33 mouse cellular contexts compared by ENCODE assay signal in the genomic region with DNA sequence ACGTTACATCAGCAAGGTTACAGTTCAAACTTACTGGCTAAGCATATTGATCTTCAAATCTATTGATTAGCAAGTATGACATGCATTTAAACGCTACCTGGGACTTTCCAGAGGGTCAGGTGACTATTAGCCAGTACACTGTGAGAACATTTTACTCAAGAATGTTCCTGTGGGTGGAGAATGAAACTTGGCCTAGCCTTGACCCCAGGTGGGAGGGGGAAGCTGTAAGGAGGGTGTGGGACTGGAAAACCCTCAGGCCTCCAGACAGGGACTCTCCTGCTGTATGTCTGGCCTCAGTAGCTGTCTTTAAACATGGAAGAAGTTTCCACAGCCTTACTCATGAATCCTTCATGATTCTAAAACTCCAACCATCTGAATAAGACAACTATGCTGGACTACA.
"Had no signal": no experiment of that assay in that cellular context is flagged by ENCODE, and none has a peak within 500 bp of the region (broad histone marks: within the 10 kb centered on the region; RNA-seq: fewer than 3 reads in every experiment).

No protein-coding gene starts in this region.

- H3K4me1 ChIP-seq: heart, embryonic 13.5 days; heart, embryonic 15.5 days; hindbrain, embryonic 10.5 days; hindbrain, embryonic 12.5 days; hindbrain, embryonic 13.5 days; hindbrain, embryonic 15.5 days; intestine, embryonic 15.5 days; kidney, embryonic 15.5 days had no signal

- ATAC-seq: hindbrain, embryonic 16.5 days; hindbrain, postnatal 0 days; inflammation-experienced regulatory T-cells, adult 6 months; intestine, embryonic 15.5 days; intestine, embryonic 16.5 days; intestine, postnatal 0 days had no signal

- H3K4me2 ChIP-seq: heart, embryonic 13.5 days; heart, embryonic 15.5 days; hindbrain, embryonic 12.5 days; hindbrain, embryonic 13.5 days; hindbrain, embryonic 14.5 days; hindbrain, embryonic 15.5 days; intestine, embryonic 15.5 days; kidney, embryonic 15.5 days had no signal

- DNase-seq: heart, postnatal 10 days; heart, postnatal 14 days; heart, postnatal 36 days; heart, postnatal 4 days; kidney, adult 11 months; kidney, adult 18-20 months; kidney, adult 2 months; kidney, adult 8-10 months; kidney, adult 9 months; kidney, postnatal 10 days; kidney, postnatal 14 days; kidney, postnatal 25 days; kidney, postnatal 36 days; kidney, postnatal 4 days; layer of hippocampus, adult 9-11 months; layer of hippocampus, postnatal 36 days had no signal

- H3K4me3 ChIP-seq: heart, embryonic 13.5 days; heart, embryonic 15.5 days; hindbrain, embryonic 10.5 days; hindbrain, embryonic 12.5 days; hindbrain, embryonic 13.5 days; hindbrain, embryonic 15.5 days; intestine, embryonic 15.5 days; kidney, embryonic 15.5 days; layer of hippocampus, adult 2 months; left cerebral cortex, adult 2 months had no signal

- H3K9ac ChIP-seq: heart, embryonic 13.5 days; heart, embryonic 15.5 days; hindbrain, embryonic 12.5 days; hindbrain, embryonic 13.5 days; hindbrain, embryonic 14.5 days; hindbrain, embryonic 15.5 days; intestine, embryonic 15.5 days; kidney, embryonic 15.5 days had no signal

- H3K27ac ChIP-seq: heart, embryonic 13.5 days; heart, embryonic 15.5 days; hindbrain, embryonic 10.5 days; hindbrain, embryonic 12.5 days; hindbrain, embryonic 13.5 days; hindbrain, embryonic 14.5 days; hindbrain, embryonic 15.5 days; hindbrain, postnatal 0 days; intestine, embryonic 15.5 days; kidney, embryonic 15.5 days; kidney, postnatal 0 days; layer of hippocampus, adult 2 months; left cerebral cortex, adult 2 months had no signal

- H3K36me3 ChIP-seq: heart, embryonic 13.5 days; heart, embryonic 15.5 days; hindbrain, embryonic 10.5 days; hindbrain, embryonic 12.5 days; hindbrain, embryonic 13.5 days; hindbrain, embryonic 15.5 days; intestine, embryonic 15.5 days; kidney, embryonic 15.5 days had no signal

- H3K27me3 ChIP-seq: heart, embryonic 13.5 days; heart, embryonic 15.5 days; hindbrain, embryonic 12.5 days; hindbrain, embryonic 13.5 days; hindbrain, embryonic 15.5 days; intestine, embryonic 15.5 days; kidney, embryonic 15.5 days had no signal

- H3K9me3 ChIP-seq: heart, embryonic 13.5 days; heart, embryonic 15.5 days; hindbrain, embryonic 10.5 days; hindbrain, embryonic 12.5 days; hindbrain, embryonic 13.5 days; hindbrain, embryonic 15.5 days; intestine, embryonic 15.5 days; kidney, embryonic 15.5 days had no signal
